Mouse (Mus musculus) liver, embryonic 11.5 days (tissue): Measurements from ENCODE around the gene Limch1. TPM values are rescaled to one million over a fixed set of nuclear protein-coding genes. Genes with fewer than 3 reads are reported as not detected.
A peak's percentile ranks its signal among the peaks of the same experiment; 100 is the strongest.

ENCODE experiments used
- ATAC-seq: fragments of 200-750 bp; cut with Nextera tagmentation; replicated peaks from 2 replicates; pipeline ENCODE4 v1.8.0; 2017; ENCODE audit warnings: moderate number of reproducible peaks, mild to moderate bottlenecking, moderate TSS enrichment, moderate library complexity; ENCODE audit not compliant: low FRiP score
- DNase-seq: peaks from one replicate; pipeline ENCODE4 v3.0.0-alpha.2; 2017; ENCODE audit warnings: low spot score
- H3K27ac ChIP-seq: fragments of 300-500 bp; sonication (generic); 2 replicates; pipeline ENCODE4 v1.5.1; 2014; ENCODE audit warnings: mild to moderate bottlenecking, low read depth, low read length, control low read depth
- H3K27me3 ChIP-seq: fragments of 300-500 bp; sonication (generic); replicated peaks from 2 replicates; pipeline ENCODE4 v1.6.1; 2014; ENCODE audit warnings: low read length, mixed read lengths; ENCODE audit not compliant: control insufficient read depth, insufficient read depth
- H3K36me3 ChIP-seq: fragments of 300-500 bp; sonication (generic); 2 replicates; pipeline ENCODE4 v1.6.1; 2014; ENCODE audit warnings: mild to moderate bottlenecking, low read length, moderate library complexity, mixed read lengths; ENCODE audit not compliant: control insufficient read depth, insufficient read depth
- H3K4me1 ChIP-seq: fragments of 300-500 bp; sonication (generic); replicated peaks from 2 replicates; pipeline ENCODE4 v1.6.1; 2014; ENCODE audit warnings: low read length, mixed read lengths; ENCODE audit not compliant: control insufficient read depth, insufficient read depth
- H3K4me2 ChIP-seq: fragments of 300-500 bp; sonication (generic); 2 replicates; pipeline ENCODE4 v1.6.1; 2014; ENCODE audit warnings: mild to moderate bottlenecking, control low read depth, moderate library complexity
- H3K4me3 ChIP-seq: fragments of 300-500 bp; sonication (generic); 2 replicates; pipeline ENCODE4 v1.5.1; 2014; ENCODE audit warnings: low read depth, low read length, control low read depth
- H3K9ac ChIP-seq: fragments of 300-500 bp; sonication (generic); 2 replicates; pipeline ENCODE4 v1.6.1; 2014; ENCODE audit warnings: low read depth, low read length, control low read depth
- H3K9me3 ChIP-seq: fragments of 300-500 bp; sonication (generic); 2 replicates; pipeline ENCODE4 v1.6.1; 2016; ENCODE audit warnings: low read length, inconsistent platforms, mixed read lengths; ENCODE audit not compliant: control insufficient read depth
- WGBS: fragments of 180-500 bp; shearing (Covaris S2); extraction: QIAGEN DNeasy Blood & Tissue Kit; methylation state at CpG from one replicate; pipeline ENCODE4 v1.1.7; 2014; 5-methylcytosine and 5-hydroxymethylcytosine counted together
- polyA plus RNA-seq: library from polyadenylated mRNA; unstranded; fragments of >200 nt; fragmentation: Nextera tagmentation; extraction: Ambion mirVana; gene quantifications from 2 replicates; pipeline ENCODE4 v1.2.1, GENCODE M21; 2014

Gene Limch1
- polyA plus RNA-seq, 1 experiment from 2014 or later: 11.6 TPM

DNA sequence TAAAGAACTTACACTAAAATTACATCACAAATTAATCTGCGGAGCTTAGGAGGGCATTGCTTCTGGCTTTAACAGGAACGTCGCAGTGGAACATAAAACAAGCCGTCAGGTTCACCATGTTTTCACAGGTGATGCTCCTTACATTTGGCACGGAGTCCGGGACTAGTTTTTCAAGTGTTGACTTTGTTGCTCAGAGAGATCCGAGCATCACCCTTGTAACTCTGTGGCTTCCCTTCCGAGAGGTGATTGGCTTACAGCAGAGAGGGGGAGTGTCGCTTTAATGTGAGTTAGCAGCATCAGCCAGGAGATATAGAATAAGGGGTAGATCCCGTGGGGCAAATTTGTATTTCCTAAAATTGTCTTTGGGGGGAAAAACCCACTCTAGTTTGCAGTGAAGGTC lies 212.0 kb downstream of the Limch1 start:
- no peaks in the 10 kb centered on the region for H3K4me1 ChIP-seq
- no peak for DNase-seq
- H3K4me3 ChIP-seq: no peak overlapping the region
- no peaks in the 10 kb centered on the region for H3K9me3 ChIP-seq
- ATAC-seq: no peak
- no peaks in the 10 kb centered on the region for H3K36me3 ChIP-seq
- no peak overlapping the region for H3K4me2 ChIP-seq
- no peak overlapping the region for H3K9ac ChIP-seq
- H3K27me3 ChIP-seq: no peaks in the 10 kb centered on the region
- no peak overlapping the region for H3K27ac ChIP-seq
- 80% methylated on average over 10 of the region's 10 CpGs for WGBS

DNA sequence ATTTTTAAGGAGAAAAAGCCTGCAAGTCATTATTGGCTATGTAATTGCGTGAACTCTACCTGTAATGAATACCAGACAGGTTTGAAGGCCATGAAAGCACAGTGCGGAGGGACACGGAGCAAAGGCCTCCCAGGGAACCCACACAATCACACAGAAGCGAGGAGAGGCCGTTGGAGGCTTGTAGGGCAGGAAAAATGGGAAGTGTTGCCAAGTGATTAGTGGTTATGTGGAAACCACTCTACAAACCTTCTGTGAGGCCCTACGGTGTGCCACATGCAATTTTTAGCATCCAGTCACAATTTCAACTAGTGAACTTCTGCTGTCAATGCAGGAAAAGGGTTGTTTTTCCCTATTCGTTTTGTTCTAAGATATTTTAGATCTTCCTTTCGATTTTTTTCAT lies 212.5 kb downstream of the Limch1 start:
- no peaks in the 10 kb centered on the region for H3K27me3 ChIP-seq
- H3K4me3 ChIP-seq: no peak overlapping the region
- no peak overlapping the region for H3K9ac ChIP-seq
- H3K36me3 ChIP-seq: no peaks in the 10 kb centered on the region
- no peaks in the 10 kb centered on the region for H3K9me3 ChIP-seq
- no peaks in the 10 kb centered on the region for H3K4me1 ChIP-seq
- DNase-seq: no peak
- ATAC-seq: no peak
- H3K27ac ChIP-seq: no peak overlapping the region
- WGBS: 49% methylated on average over 8 of the region's 8 CpGs
- H3K4me2 ChIP-seq: no peak overlapping the region

DNA sequence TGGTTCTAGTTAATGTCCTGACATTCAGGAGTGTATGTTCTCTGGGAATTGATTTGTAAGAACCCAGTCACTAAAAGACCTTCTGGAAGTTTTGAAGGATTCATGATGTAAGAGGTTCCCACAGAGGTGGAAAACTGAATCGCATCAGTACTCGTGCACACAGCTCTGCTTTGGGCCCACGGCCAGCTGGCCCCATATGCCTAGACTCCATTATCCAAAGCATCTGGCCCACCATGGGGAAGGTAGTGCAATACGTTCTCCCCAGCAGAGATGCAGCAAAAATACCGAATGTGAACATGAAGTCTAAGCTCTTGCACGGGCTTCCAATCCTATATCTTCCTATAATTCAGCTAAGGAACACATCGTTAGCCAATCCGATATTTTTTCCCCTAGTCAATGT lies 214.3 kb downstream of the Limch1 start:
- no peak overlapping the region for H3K27ac ChIP-seq
- ATAC-seq (no peak), DNase-seq (no peak)
- no peaks in the 10 kb centered on the region for H3K36me3 ChIP-seq
- no peaks in the 10 kb centered on the region for H3K4me1 ChIP-seq
- H3K4me2 ChIP-seq: no peak overlapping the region
- no peak overlapping the region for H3K4me3 ChIP-seq
- H3K9ac ChIP-seq: no peak overlapping the region
- H3K27me3 ChIP-seq: no peaks in the 10 kb centered on the region
- H3K9me3 ChIP-seq: no peaks in the 10 kb centered on the region
- 90% methylated on average over 8 of the region's 8 CpGs for WGBS

DNA sequence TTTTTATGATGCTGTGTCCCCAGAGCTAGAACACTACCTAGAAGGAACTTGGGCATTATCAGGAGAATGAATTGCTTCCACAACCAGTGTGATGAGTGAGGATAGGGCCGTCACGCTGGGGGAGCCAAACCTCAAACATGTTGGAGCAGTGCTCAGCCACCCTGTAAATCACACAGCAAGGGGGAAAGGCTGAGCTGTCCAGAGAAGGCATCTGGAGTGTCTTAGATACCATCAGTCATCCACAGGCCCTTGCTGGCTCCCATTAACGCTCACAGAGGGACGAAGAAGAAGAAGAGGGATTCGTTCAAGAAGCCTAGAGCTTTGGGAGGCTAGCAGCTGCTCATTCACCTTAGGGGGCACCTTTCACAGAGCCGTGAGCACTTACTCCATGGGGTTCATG lies 219.8 kb downstream of the Limch1 start:
- Histone ChIP-seq H3K27ac (no peak overlapping the region), H3K4me3 (no peak overlapping the region), H3K9ac (no peak overlapping the region), H3K36me3 (no peaks in the 10 kb centered on the region), H3K4me1 (no peaks in the 10 kb centered on the region), H3K4me2 (no peak overlapping the region), H3K9me3 (no peaks in the 10 kb centered on the region), H3K27me3 (no peaks in the 10 kb centered on the region)
- DNase-seq (no peak), ATAC-seq (no peak)
- WGBS: 37% methylated on average over 6 of the region's 6 CpGs

DNA sequence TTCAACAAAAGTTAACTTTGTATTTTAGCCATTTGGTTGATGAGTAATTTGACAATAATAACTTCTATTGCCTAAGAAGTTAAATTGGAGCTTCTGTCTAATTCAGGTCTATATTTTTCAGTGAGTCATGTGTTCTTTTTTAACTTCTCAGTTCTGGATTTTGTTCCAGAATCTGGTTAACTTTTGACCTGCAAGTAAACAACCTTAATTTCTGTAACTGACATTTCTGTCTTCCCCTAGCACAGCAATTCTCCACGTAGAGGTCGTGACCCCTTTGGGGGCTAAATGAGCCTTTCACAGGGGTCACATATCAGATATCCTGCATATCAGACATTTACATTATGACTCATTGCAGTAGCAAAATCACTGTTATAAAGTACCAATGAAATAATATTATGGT lies 221.5 kb downstream of the Limch1 start:
- 58% methylated on average over 2 of the region's 2 CpGs for WGBS
- no peaks in the 10 kb centered on the region for H3K4me1 ChIP-seq
- DNase-seq (no peak), ATAC-seq (no peak)
- no peak overlapping the region for H3K27ac ChIP-seq
- H3K9ac ChIP-seq: no peak overlapping the region
- H3K4me2 ChIP-seq: no peak overlapping the region
- no peaks in the 10 kb centered on the region for H3K36me3 ChIP-seq
- no peak overlapping the region for H3K4me3 ChIP-seq
- no peaks in the 10 kb centered on the region for H3K27me3 ChIP-seq
- H3K9me3 ChIP-seq: no peaks in the 10 kb centered on the region

DNA sequence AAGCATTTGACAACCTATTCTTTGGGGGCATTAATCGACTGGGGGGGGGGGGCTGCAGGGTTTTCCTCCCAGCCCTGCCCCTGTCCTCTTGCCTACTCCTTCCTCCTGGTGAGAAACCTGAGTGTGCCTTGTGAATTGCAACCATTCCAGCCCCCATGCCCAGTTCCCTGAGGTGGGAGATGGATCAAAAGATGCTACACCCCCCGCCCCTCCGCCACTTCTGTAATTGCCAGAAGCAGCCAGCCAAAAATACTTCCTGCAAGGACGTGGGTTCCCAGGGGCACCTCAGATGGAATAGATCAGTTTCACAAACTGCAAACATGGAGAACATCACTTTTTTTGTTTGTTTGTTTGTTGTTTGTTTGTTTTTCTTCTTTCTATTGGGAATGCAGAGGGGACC lies 222.0 kb downstream of the Limch1 start:
- no peaks in the 10 kb centered on the region for H3K27me3 ChIP-seq
- peak overlapping the region; percentile 5; the same call in 1 of the 2 replicates for H3K4me2 ChIP-seq
- no peaks in the 10 kb centered on the region for H3K9me3 ChIP-seq
- no peaks in the 10 kb centered on the region for H3K4me1 ChIP-seq
- WGBS: 59% methylated on average over 4 of the region's 4 CpGs
- H3K9ac ChIP-seq: no peak overlapping the region
- H3K4me3 ChIP-seq: no peak overlapping the region
- ATAC-seq: no peak
- no peak for DNase-seq
- no peaks in the 10 kb centered on the region for H3K36me3 ChIP-seq
- no peak overlapping the region for H3K27ac ChIP-seq

DNA sequence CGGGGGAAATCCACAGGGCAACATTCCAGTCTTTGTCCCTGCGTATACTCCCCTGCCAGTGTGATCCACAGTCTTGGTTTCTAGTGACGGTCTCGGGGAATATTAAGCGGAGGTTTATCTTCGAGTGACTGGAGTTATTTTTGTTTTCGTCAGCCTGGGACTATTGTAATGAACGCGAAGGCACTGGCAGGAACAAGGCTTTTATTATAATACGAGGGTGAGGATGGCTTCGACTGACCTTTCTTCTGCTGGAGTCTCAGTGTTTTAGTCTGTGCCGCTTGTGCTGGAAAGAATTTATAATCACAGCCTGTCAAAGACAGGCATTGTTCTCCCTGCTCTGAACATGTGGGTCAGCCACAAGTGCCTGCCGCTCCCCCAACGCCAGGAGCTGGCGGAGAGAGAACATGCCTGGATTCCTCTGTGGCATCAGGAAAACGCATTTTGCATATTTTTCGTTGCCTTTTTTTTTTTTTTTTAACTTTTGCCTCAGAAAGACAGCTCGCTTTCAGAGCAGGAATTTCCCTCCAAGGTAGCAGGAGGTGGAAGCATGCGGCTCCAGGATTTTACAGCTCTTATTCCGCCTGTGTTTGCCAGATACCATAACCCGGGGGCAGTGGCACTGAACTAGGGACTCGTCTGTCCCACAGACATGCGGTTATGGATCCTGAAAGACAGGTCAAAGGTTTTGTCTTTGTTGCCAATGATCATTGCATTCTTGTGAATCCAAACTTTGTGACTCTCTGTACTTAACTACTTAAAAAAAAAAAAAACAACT lies 222.6 kb downstream of the Limch1 start:
- ATAC-seq (no peak), DNase-seq (peak; percentile 33)
- H3K4me3 ChIP-seq: no peak overlapping the region
- no peaks in the 10 kb centered on the region for H3K36me3 ChIP-seq
- H3K27me3 ChIP-seq: no peaks in the 10 kb centered on the region
- H3K27ac ChIP-seq: no peak overlapping the region
- peak overlapping the region; percentile 5; the same call in 1 of the 2 replicates for H3K4me2 ChIP-seq
- no peak overlapping the region for H3K9ac ChIP-seq
- no peaks in the 10 kb centered on the region for H3K9me3 ChIP-seq
- no peaks in the 10 kb centered on the region for H3K4me1 ChIP-seq
- WGBS: 61% methylated on average over 23 of the region's 23 CpGs

DNA sequence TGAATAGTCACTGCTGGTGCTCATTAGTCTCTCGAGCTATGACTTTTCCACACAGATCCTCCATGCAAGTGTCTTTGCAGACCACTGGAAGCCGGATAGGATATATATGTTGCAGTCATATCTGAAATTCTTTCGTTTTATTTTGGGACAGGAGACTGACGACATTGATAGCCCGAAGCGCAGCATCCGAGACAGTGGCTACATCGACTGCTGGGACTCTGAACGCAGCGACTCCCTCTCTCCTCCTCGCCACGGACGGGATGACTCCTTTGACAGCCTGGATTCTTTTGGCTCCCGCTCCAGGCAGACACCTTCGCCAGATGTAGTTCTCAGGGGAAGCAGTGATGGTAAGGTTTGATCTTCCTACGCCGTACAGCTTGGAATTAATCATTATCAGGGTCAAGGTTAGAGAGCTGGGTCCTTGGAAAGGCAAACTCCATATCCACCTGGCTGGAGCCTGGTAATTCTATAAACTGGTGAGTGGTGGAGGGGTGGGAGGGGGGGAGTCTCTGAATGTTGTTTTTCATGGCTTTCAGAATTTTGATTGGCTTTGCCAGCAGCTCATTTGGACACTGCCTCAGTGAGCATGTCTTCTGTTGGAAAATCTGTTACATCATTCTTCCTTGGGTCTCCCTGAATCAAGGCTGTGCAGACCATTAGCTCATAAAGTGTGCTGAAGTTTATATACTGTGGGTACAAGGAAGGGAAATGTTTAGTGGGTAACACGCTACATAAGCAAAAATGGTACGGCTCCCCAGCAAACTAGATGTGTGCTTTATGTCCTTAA lies 223.5 kb downstream of the Limch1 start:
- DNase-seq: no peak
- Histone ChIP-seq H3K4me2 (no peak overlapping the region), H3K4me3 (no peak overlapping the region), H3K27me3 (no peaks in the 10 kb centered on the region), H3K9me3 (no peaks in the 10 kb centered on the region), H3K4me1 (no peaks in the 10 kb centered on the region), H3K27ac (no peak overlapping the region), H3K9ac (no peak overlapping the region), H3K36me3 (no peaks in the 10 kb centered on the region)
- ATAC-seq: no peak
- WGBS: 78% methylated on average over 19 of the region's 19 CpGs

DNA sequence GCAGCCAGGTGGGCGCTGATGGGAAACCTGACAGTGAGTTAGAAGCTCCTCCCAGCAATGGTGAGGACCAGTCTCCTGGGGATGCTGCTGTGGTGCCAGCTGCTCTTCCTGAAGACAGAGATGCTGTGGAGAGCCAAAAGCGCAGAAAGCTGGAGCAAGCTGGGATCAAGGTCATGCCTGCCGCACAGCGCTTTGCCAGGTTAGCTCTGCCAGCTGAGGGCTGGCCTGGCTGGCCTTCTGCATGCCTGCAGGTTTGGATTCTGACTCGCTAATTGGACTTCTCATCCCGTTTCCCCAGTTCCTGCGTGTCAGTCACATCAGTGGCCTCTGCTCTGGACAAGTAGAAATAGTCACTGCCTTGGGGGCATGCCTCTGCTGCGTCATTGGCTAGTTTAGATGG lies 230.0 kb downstream of the Limch1 start:
- Histone ChIP-seq H3K27me3 (no peaks in the 10 kb centered on the region; the same call in 1 of the 2 replicates), H3K4me3 (no peak overlapping the region), H3K4me2 (no peak overlapping the region), H3K9me3 (no peaks in the 10 kb centered on the region), H3K9ac (no peak overlapping the region), H3K27ac (no peak overlapping the region), H3K4me1 (no peaks in the 10 kb centered on the region), H3K36me3 (no peaks in the 10 kb centered on the region)
- DNase-seq (no peak), ATAC-seq (no peak)
- 81% methylated on average over 8 of the region's 8 CpGs for WGBS
